Mouse (Mus musculus): ENCODE data around the gene Fam189a2. TPM values are rescaled to one million over a fixed set of nuclear protein-coding genes. Genes with fewer than 3 reads are reported as not detected.

Fam189a2 gene
- polyA plus RNA-seq (2011; ENCODE audit: insufficient read depth, insufficient read length, low replicate concordance, missing spikeins), result 0.63 and 0.80 TPM in 2 replicates

DNA sequence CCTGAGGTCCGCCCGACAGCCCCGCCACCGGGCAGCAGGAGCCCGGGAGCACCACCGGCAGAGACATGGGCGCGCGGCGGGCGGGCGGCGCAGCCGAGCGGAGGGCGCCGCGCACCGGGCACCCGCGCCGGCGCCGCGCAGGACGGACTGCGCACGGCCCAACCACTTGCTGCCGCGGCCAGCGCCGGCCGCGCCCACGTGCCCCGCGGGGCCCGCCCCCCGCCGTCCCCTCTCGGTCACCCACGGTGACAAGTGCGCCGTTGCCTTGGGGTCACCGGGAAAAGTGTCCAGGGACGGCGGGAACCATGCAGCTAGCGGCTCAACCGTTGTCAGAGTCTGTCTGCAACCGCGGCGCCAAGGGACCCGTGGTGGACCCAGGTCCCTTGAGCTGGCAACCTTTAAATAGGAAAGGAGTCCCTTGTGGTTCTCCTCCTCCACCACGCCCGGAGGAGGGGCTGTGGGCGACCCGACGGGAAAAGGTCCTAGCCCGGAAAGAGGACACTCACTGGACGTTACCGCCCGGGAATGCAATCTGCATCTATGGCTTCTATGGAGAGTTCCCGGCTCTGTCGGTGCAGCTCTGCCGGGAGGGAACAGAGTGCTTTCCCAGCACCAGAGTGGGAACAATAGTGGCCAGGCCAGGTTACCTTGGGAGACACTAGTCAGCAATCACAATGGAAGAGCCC is at the start of gene Fam189a2:
Gene Fam189a2 (minus strand): TSS at position 149 of the 686 bp plus-strand sequence.
- WGBS, result 16% methylated on average over 60 of the region's 65 CpGs
- no peak for TF ChIP-seq POLR2A (IDR thresholded peaks at IDR 0.05; ENCODE audit: borderline replicate concordance, control insufficient read depth, low read depth, low read length)
- no peak for TF ChIP-seq CTCF (IDR thresholded peaks at IDR 0.05; ENCODE audit: control insufficient read depth, insufficient read depth, low read length)
- no peaks in the 10 kb centered on the region for H3K4me1 ChIP-seq (ENCODE audit: control insufficient read depth, insufficient read depth, low read length)
- H3K27ac ChIP-seq (ENCODE audit: control insufficient read depth, insufficient read depth, low read depth, low read length, poor library complexity), result no peak within 1 kb of the TSS
- no peak within 1 kb of the TSS for H3K4me3 ChIP-seq (replicated peaks; ENCODE audit: control insufficient read depth, low read depth, low read length)

DNA sequence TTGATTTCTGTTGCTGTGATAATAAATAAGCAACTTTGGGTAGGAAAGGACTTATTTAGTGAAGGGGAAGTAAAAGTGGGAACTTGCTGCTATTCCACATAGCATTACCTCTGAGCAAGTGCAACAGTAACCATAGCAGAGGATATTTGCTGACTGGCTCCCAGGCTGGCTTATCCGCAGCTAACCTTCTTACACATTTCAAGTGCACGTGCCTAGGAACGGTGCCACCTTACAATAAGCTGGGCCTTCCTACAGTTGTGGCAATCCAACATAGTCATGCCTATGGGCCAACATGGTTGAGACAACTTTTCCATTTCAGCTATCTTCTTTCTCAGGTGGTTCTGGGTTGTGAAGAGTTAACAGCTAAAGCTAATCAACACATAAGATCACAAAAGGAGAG is 46.8 kb upstream of the Fam189a2 start:
- WGBS, result 64% methylated on average over 3 of the region's 3 CpGs
- Histone ChIP-seq H3K4me3 (replicated peaks; ENCODE audit: control insufficient read depth, low read depth, low read length) (no peak overlapping the region), H3K4me1 (ENCODE audit: control insufficient read depth, insufficient read depth, low read length) (no peaks in the 10 kb centered on the region), H3K27ac (ENCODE audit: control insufficient read depth, insufficient read depth, low read depth, low read length, poor library complexity) (no peak overlapping the region)
- no peak for TF ChIP-seq CTCF (IDR thresholded peaks at IDR 0.05; ENCODE audit: control insufficient read depth, insufficient read depth, low read length)
- no peak for TF ChIP-seq POLR2A (IDR thresholded peaks at IDR 0.05; ENCODE audit: borderline replicate concordance, control insufficient read depth, low read depth, low read length)

DNA sequence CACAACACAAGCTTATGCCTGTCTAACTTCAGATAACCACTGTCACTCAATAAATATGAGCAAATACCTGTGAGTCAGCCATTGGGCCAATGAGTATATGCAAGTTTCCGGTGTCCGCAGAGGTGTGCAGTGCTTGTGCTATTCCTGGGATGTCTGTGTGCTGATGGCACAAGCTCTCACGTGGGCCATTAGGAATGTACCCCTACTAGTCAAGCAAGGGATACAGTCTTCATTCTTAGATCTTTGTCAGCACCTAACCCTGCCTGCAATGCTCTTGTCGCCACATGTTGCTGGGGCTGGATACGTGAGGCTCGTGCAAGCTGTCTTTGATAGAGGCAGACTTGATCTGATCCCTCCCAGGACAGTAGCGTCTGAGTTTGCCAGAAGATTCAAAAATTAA is 45.7 kb upstream of the Fam189a2 start:
- Histone ChIP-seq H3K27ac (ENCODE audit: control insufficient read depth, insufficient read depth, low read depth, low read length, poor library complexity) (no peak overlapping the region), H3K4me3 (replicated peaks; ENCODE audit: control insufficient read depth, low read depth, low read length) (no peak overlapping the region), H3K4me1 (ENCODE audit: control insufficient read depth, insufficient read depth, low read length) (no peaks in the 10 kb centered on the region)
- 85% methylated on average over 7 of the region's 7 CpGs for WGBS
- no peak for TF ChIP-seq CTCF (IDR thresholded peaks at IDR 0.05; ENCODE audit: control insufficient read depth, insufficient read depth, low read length)
- no peak for TF ChIP-seq POLR2A (IDR thresholded peaks at IDR 0.05; ENCODE audit: borderline replicate concordance, control insufficient read depth, low read depth, low read length)

DNA sequence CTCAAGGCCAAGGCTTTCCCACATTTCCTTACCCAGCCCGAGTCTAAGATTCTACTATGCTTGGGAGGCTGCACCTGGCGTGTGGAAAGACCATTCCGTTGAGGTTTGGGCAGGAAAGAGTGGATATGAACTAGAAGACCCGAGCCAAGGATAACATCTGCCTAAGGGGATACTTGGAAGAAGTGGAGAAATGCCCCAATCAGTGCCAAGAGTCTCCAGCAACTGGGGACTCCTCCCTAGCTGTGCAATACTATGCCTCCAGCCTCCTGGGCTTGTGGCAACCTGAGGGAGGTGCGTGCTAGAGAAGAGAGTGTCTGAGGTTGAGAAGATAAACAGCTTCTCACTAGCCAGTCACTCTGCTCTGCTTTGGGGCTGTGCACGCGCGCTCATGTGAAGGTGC is 45.1 kb upstream of the Fam189a2 start:
- no peak for TF ChIP-seq POLR2A (IDR thresholded peaks at IDR 0.05; ENCODE audit: borderline replicate concordance, control insufficient read depth, low read depth, low read length)
- no peak for TF ChIP-seq CTCF (IDR thresholded peaks at IDR 0.05; ENCODE audit: control insufficient read depth, insufficient read depth, low read length)
- 79% methylated on average over 8 of the region's 8 CpGs for WGBS

DNA sequence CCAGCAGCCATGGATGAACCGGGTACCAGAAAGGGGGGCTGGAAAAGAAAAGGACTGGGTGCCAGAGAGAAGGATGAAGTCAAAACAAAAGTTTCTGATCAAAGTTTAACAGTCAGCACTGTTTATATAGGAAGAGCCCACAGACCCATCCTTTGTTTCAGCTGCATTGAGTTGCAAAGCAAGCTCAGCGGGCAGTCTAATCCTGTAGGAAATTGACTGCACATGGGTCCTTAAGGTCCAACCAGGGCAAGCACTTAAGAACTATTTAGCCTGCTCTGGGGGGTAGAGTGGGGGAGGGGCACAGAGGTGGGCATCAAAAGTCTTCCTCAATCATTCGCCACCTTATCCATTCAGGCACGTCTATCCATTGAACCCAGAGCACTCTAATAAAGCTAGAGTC is 42.3 kb upstream of the Fam189a2 start:
- 83% methylated on average over 4 of the region's 4 CpGs for WGBS
- TF ChIP-seq CTCF (IDR thresholded peaks at IDR 0.05; ENCODE audit: control insufficient read depth, insufficient read depth, low read length) (no peak), POLR2A (IDR thresholded peaks at IDR 0.05; ENCODE audit: borderline replicate concordance, control insufficient read depth, low read depth, low read length) (no peak)
- Histone ChIP-seq H3K4me1 (ENCODE audit: control insufficient read depth, insufficient read depth, low read length) (no peaks in the 10 kb centered on the region), H3K27ac (ENCODE audit: control insufficient read depth, insufficient read depth, low read depth, low read length, poor library complexity) (no peak overlapping the region), H3K4me3 (replicated peaks; ENCODE audit: control insufficient read depth, low read depth, low read length) (no peak overlapping the region)

More for the DNA sequence above, 45.1 kb upstream of the Fam189a2 start:
- no peak overlapping the region for H3K4me3 ChIP-seq (replicated peaks; ENCODE audit: control insufficient read depth, low read depth, low read length)
- no peak overlapping the region for H3K27ac ChIP-seq (ENCODE audit: control insufficient read depth, insufficient read depth, low read depth, low read length, poor library complexity)
- H3K4me1 ChIP-seq (ENCODE audit: control insufficient read depth, insufficient read depth, low read length), result no peaks in the 10 kb centered on the region

DNA sequence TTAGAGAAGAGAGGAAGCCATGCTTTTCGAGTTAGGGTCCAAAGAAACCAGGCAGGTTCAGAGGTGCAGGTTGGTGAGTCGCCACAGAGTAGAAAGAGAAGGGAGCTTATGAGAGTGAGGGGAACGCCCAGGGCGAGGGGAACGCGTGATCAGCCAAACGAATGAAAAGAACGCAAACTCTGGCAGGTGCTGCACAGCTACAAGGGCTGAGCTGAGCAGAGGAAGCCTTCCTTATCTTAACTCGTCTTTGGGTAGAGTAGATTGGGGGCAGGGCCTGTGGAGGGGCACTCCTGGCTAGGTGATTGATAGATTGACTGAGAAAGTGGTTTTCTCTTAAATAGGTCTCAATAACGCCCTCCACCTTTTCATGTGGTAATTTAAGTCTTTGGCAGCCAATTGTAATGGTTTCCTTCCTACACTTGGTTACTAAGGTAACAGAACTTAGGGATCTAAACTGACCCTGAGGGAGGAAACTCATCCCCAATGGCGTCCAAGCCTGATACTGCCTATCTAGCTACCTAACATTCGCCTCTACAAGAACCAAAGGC is 33.6 kb upstream of the Fam189a2 start:
- 60% methylated on average over 12 of the region's 12 CpGs for WGBS

DNA sequence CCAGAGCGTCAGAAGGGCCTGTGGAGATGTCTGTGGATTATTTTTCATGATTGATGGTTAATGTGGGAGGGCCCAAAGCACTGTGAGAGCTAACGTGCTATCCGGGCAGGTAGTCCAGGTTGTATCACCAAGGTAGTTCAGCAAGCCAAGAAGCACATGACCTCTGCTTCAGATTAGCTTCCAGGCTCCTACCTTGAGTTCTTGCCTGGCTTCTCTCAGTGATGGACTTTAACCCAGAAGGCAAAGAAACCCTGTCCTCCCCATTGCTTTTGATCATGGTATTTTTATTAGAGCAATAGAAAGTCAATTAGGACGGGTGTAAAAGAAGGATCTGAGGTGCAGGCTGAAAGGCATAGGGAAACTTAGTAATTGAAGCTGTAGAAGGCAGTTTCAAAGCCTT is 32.8 kb upstream of the Fam189a2 start:
- no peak for TF ChIP-seq POLR2A (IDR thresholded peaks at IDR 0.05; ENCODE audit: borderline replicate concordance, control insufficient read depth, low read depth, low read length)
- H3K27ac ChIP-seq (ENCODE audit: control insufficient read depth, insufficient read depth, low read depth, low read length, poor library complexity), result no peak overlapping the region
- 70% methylated on average over 4 of the region's 4 CpGs for WGBS

More for the DNA sequence above, 33.6 kb upstream of the Fam189a2 start:
- Histone ChIP-seq H3K27ac (ENCODE audit: control insufficient read depth, insufficient read depth, low read depth, low read length, poor library complexity) (no peak overlapping the region), H3K4me1 (ENCODE audit: control insufficient read depth, insufficient read depth, low read length) (no peaks in the 10 kb centered on the region), H3K4me3 (replicated peaks; ENCODE audit: control insufficient read depth, low read depth, low read length) (no peak overlapping the region)
- TF ChIP-seq POLR2A (IDR thresholded peaks at IDR 0.05; ENCODE audit: borderline replicate concordance, control insufficient read depth, low read depth, low read length) (no peak), CTCF (IDR thresholded peaks at IDR 0.05; ENCODE audit: control insufficient read depth, insufficient read depth, low read length) (no peak)

DNA sequence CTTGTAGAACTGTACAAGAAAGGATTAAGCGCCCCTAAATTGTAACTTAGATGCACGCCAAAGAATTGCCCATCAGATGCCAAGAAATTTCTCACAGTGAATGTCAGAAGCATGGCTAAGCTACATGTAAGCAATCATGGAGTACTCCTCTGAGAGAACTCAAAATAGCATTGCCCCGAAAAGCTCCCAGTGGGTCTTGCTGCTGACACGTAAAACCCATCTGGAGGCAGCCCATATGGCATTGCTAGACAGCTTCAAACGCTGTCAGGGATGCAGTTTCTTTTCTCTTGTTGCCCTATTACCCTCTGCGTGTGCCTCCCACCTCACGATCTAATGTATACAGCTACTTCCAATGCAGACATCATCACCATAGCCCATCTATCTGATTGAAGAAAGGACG is 28.0 kb upstream of the Fam189a2 start:
- no peaks in the 10 kb centered on the region for H3K4me1 ChIP-seq (ENCODE audit: control insufficient read depth, insufficient read depth, low read length)
- H3K27ac ChIP-seq (ENCODE audit: control insufficient read depth, insufficient read depth, low read depth, low read length, poor library complexity), result no peak overlapping the region
- no peak overlapping the region for H3K4me3 ChIP-seq (replicated peaks; ENCODE audit: control insufficient read depth, low read depth, low read length)
- TF ChIP-seq CTCF (IDR thresholded peaks at IDR 0.05; ENCODE audit: control insufficient read depth, insufficient read depth, low read length) (no peak), POLR2A (IDR thresholded peaks at IDR 0.05; ENCODE audit: borderline replicate concordance, control insufficient read depth, low read depth, low read length) (no peak)
- 81% methylated on average over 8 of the region's 8 CpGs for WGBS

More for the DNA sequence above, 32.8 kb upstream of the Fam189a2 start:
- no peak overlapping the region for H3K4me3 ChIP-seq (replicated peaks; ENCODE audit: control insufficient read depth, low read depth, low read length)
- no peaks in the 10 kb centered on the region for H3K4me1 ChIP-seq (ENCODE audit: control insufficient read depth, insufficient read depth, low read length)
